Mouse (Mus musculus) liver, embryonic 12.5 days (tissue): ENCODE measurements around the gene Cfap77. TPM values are rescaled to one million over a fixed set of nuclear protein-coding genes. Genes with fewer than 3 reads are reported as not detected.

Experiments
- ATAC-seq: fragments of 200-750 bp; cut with Nextera tagmentation; 2 replicates; pipeline ENCODE4 v1.8.0; 2017; ENCODE audit warnings: moderate number of reproducible peaks, mild to moderate bottlenecking, moderate library complexity
- H3K27ac ChIP-seq: fragments of 300-500 bp; sonication (generic); 2 replicates; pipeline ENCODE4 v1.5.1; 2016; ENCODE audit warnings: mild to moderate bottlenecking
- H3K27me3 ChIP-seq: fragments of 300-500 bp; sonication (generic); replicated peaks from 2 replicates; pipeline ENCODE4 v1.6.1; 2016; ENCODE audit warnings: mild to moderate bottlenecking, moderate library complexity
- H3K36me3 ChIP-seq: fragments of 300-500 bp; sonication (generic); 2 replicates; pipeline ENCODE4 v1.6.1; 2016; ENCODE audit warnings: mild to moderate bottlenecking, moderate library complexity
- H3K4me1 ChIP-seq: fragments of 300-500 bp; sonication (generic); 2 replicates; pipeline ENCODE4 v1.6.1; 2016
- H3K4me2 ChIP-seq: fragments of 300-500 bp; sonication (generic); 2 replicates; pipeline ENCODE4 v1.6.1; 2016; ENCODE audit warnings: mild to moderate bottlenecking, moderate library complexity
- H3K4me3 ChIP-seq: fragments of 300-500 bp; sonication (generic); 2 replicates; pipeline ENCODE4 v1.5.1; 2016; ENCODE audit warnings: mild to moderate bottlenecking, moderate library complexity
- H3K9ac ChIP-seq: fragments of 300-500 bp; sonication (generic); 2 replicates; pipeline ENCODE4 v1.6.1; 2016; ENCODE audit warnings: mild to moderate bottlenecking, moderate library complexity
- H3K9me3 ChIP-seq: fragments of 300-500 bp; sonication (generic); replicated peaks from 2 replicates; pipeline ENCODE4 v1.6.1; 2016; ENCODE audit warnings: mild to moderate bottlenecking, moderate library complexity
- WGBS: fragments of 180-500 bp; shearing (Covaris S2); methylation state at CpG from one replicate; pipeline ENCODE4 v1.1.7; 2016; ENCODE audit not compliant: insufficient replicate concordance; 5-methylcytosine and 5-hydroxymethylcytosine counted together
- polyA plus RNA-seq: library from polyadenylated mRNA; unstranded; fragments of >200 nt; fragmentation: Nextera tagmentation; extraction: Ambion mirVana; gene quantifications from 2 replicates; pipeline ENCODE4 v1.2.1, GENCODE M21; 2016

Gene Cfap77
- polyA plus RNA-seq, 1 experiment from 2014 or later, result 0.12 TPM

GRCm38 (mm10) chr2:29076226-29076625 lies 21.4 kb upstream of the Cfap77 start:
- ATAC-seq, result no peak
- peaks cover 92% of the 10 kb centered on the region for H3K36me3 ChIP-seq
- 77% methylated on average over 2 of the region's 2 CpGs for WGBS
- H3K4me1 ChIP-seq, result no peaks in the 10 kb centered on the region
- no peaks in the 10 kb centered on the region for H3K9me3 ChIP-seq
- no peak overlapping the region for H3K9ac ChIP-seq
- H3K4me3 ChIP-seq, result no peak overlapping the region
- no peak overlapping the region for H3K4me2 ChIP-seq
- H3K27me3 ChIP-seq, result no peaks in the 10 kb centered on the region
- H3K27ac ChIP-seq, result no peak overlapping the region

- H3K9me3 ChIP-seq, result no peaks in the 10 kb centered on the region
- peaks cover 92% of the 10 kb centered on the region for H3K36me3 ChIP-seq
- no peak overlapping the region for H3K9ac ChIP-seq
- ATAC-seq, result no peak
- no peak overlapping the region for H3K4me2 ChIP-seq
- no peaks in the 10 kb centered on the region for H3K27me3 ChIP-seq
- H3K27ac ChIP-seq, result no peak overlapping the region
- 84% methylated on average over 11 of the region's 11 CpGs for WGBS
- no peak overlapping the region for H3K4me3 ChIP-seq
- H3K4me1 ChIP-seq, result no peaks in the 10 kb centered on the region
Measured at GRCm38 (mm10) chr2:29075331-29076070, 20.6 kb upstream of the Cfap77 start.

- no peaks in the 10 kb centered on the region for H3K27me3 ChIP-seq
- H3K4me2 ChIP-seq, result no peak overlapping the region
- WGBS, result 84% methylated on average over 7 of the region's 7 CpGs
- no peak overlapping the region for H3K27ac ChIP-seq
- H3K4me1 ChIP-seq, result no peaks in the 10 kb centered on the region
- H3K4me3 ChIP-seq, result no peak overlapping the region
- H3K9me3 ChIP-seq, result no peaks in the 10 kb centered on the region
- no peak for ATAC-seq
- no peak overlapping the region for H3K9ac ChIP-seq
- peaks cover 92% of the 10 kb centered on the region for H3K36me3 ChIP-seq
Measured at GRCm38 (mm10) chr2:29074676-29075075, 19.8 kb upstream of the Cfap77 start.

- 68% methylated on average over 7 of the region's 7 CpGs for WGBS
- no peaks in the 10 kb centered on the region for H3K9me3 ChIP-seq
- peaks cover 6% of the 10 kb centered on the region for H3K4me1 ChIP-seq
- H3K27me3 ChIP-seq, result no peaks in the 10 kb centered on the region
- H3K27ac ChIP-seq, result no peak overlapping the region
- H3K36me3 ChIP-seq, result peaks cover 68% of the 10 kb centered on the region
- no peak overlapping the region for H3K4me2 ChIP-seq
- no peak for ATAC-seq
- no peak overlapping the region for H3K9ac ChIP-seq
- H3K4me3 ChIP-seq, result no peak overlapping the region
Measured at GRCm38 (mm10) chr2:29066410-29066809, 11.5 kb upstream of the Cfap77 start.

- 84% methylated on average over 6 of the region's 6 CpGs for WGBS
- Histone ChIP-seq H3K27ac (no peak overlapping the region), H3K27me3 (no peaks in the 10 kb centered on the region), H3K9me3 (no peaks in the 10 kb centered on the region), H3K4me3 (no peak overlapping the region), H3K4me1 (peaks cover 12% of the 10 kb centered on the region), H3K9ac (no peak overlapping the region), H3K4me2 (no peak overlapping the region), H3K36me3 (peaks cover 62% of the 10 kb centered on the region)
- ATAC-seq, result no peak
Measured at GRCm38 (mm10) chr2:29065796-29066195, 10.9 kb upstream of the Cfap77 start.

- Histone ChIP-seq H3K9me3 (no peaks in the 10 kb centered on the region), H3K4me2 (peak within 1 kb of the TSS; percentile 78), H3K9ac (peak within 1 kb of the TSS; percentile 83), H3K4me3 (peak within 1 kb of the TSS; percentile 90), H3K27ac (peak within 1 kb of the TSS; percentile 96), H3K4me1 (peaks cover 22% of the 10 kb centered on the region), H3K27me3 (peaks cover 30% of the 10 kb centered on the region), H3K36me3 (peaks cover 6% of the 10 kb centered on the region; the same call in 1 of the 2 replicates)
- ATAC-seq, result peak; percentile 96
- WGBS, result 1% methylated on average over 41 of the region's 41 CpGs
Measured at GRCm38 (mm10) chr2:29060135-29060597, 5.3 kb upstream of the Cfap77 start, which contains the start of gene Ttf1. Gene Ttf1 (plus strand): TSS chr2:29060262.

- Histone ChIP-seq H3K27me3 (peaks cover 48% of the 10 kb centered on the region), H3K4me3 (peak overlapping the region; percentile 60), H3K27ac (no peak overlapping the region), H3K4me1 (peaks cover 17% of the 10 kb centered on the region), H3K9ac (peak overlapping the region; percentile 45), H3K4me2 (peak overlapping the region; percentile 82), H3K36me3 (no peaks in the 10 kb centered on the region), H3K9me3 (no peaks in the 10 kb centered on the region)
- ATAC-seq, result peak; percentile 46; the same call in 1 of the 2 replicates
- WGBS, result 2% methylated on average over 30 of the region's 30 CpGs
Measured at GRCm38 (mm10) chr2:29054545-29054935, 326 bp downstream of the Cfap77 start.

GRCm38 (mm10) chr2:29053802-29054544 lies 893 bp downstream of the Cfap77 start:
- H3K27me3 ChIP-seq, result peaks cover 48% of the 10 kb centered on the region
- no peaks in the 10 kb centered on the region for H3K36me3 ChIP-seq
- no peak overlapping the region for H3K27ac ChIP-seq
- H3K9me3 ChIP-seq, result no peaks in the 10 kb centered on the region
- peaks cover 16% of the 10 kb centered on the region for H3K4me1 ChIP-seq
- 0 out of 2 replicates have a peak overlapping the region, but pooled peaks have one; percentile 45 for H3K9ac ChIP-seq
- peak overlapping the region; percentile 82 for H3K4me2 ChIP-seq
- H3K4me3 ChIP-seq, result peak overlapping the region; percentile 60
- 2% methylated on average over 20 of the region's 20 CpGs for WGBS
- 0 out of 2 replicates have a peak, but pooled peaks have one; percentile 42 for ATAC-seq

- peaks cover 43% of the 10 kb centered on the region for H3K27me3 ChIP-seq
- no peak overlapping the region for H3K4me2 ChIP-seq
- H3K36me3 ChIP-seq, result no peaks in the 10 kb centered on the region
- no peak for ATAC-seq
- no peak overlapping the region for H3K4me3 ChIP-seq
- H3K9ac ChIP-seq, result no peak overlapping the region
- WGBS, result 27% methylated on average over 4 of the region's 4 CpGs
- peaks cover 16% of the 10 kb centered on the region for H3K4me1 ChIP-seq
- no peak overlapping the region for H3K27ac ChIP-seq
- H3K9me3 ChIP-seq, result no peaks in the 10 kb centered on the region
Measured at GRCm38 (mm10) chr2:29052943-29053454, 1.9 kb downstream of the Cfap77 start.

- 54% methylated on average over 5 of the region's 5 CpGs for WGBS
- Histone ChIP-seq H3K4me2 (no peak overlapping the region), H3K27me3 (peaks cover 33% of the 10 kb centered on the region), H3K27ac (no peak overlapping the region), H3K4me3 (no peak overlapping the region), H3K36me3 (no peaks in the 10 kb centered on the region), H3K9ac (no peak overlapping the region), H3K9me3 (no peaks in the 10 kb centered on the region), H3K4me1 (peaks cover 16% of the 10 kb centered on the region)
- no peak for ATAC-seq
Measured at GRCm38 (mm10) chr2:29051932-29052331, 2.9 kb downstream of the Cfap77 start.

- Histone ChIP-seq H3K9me3 (no peaks in the 10 kb centered on the region), H3K27me3 (peaks cover 52% of the 10 kb centered on the region), H3K4me1 (no peaks in the 10 kb centered on the region), H3K4me2 (no peak overlapping the region), H3K36me3 (no peaks in the 10 kb centered on the region), H3K9ac (no peak overlapping the region), H3K27ac (no peak overlapping the region), H3K4me3 (no peak overlapping the region)
- 63% methylated on average over 16 of the region's 16 CpGs for WGBS
- ATAC-seq, result no peak
Measured at GRCm38 (mm10) chr2:29046151-29046550, 8.7 kb downstream of the Cfap77 start.

GRCm38 (mm10) chr2:29042124-29042523 lies 12.7 kb downstream of the Cfap77 start:
- Histone ChIP-seq H3K4me3 (no peak overlapping the region), H3K9me3 (no peaks in the 10 kb centered on the region), H3K4me2 (no peak overlapping the region), H3K9ac (no peak overlapping the region), H3K27ac (no peak overlapping the region), H3K27me3 (peaks cover 82% of the 10 kb centered on the region), H3K36me3 (no peaks in the 10 kb centered on the region), H3K4me1 (no peaks in the 10 kb centered on the region)
- 59% methylated on average over 5 of the region's 5 CpGs for WGBS
- ATAC-seq, result no peak
